Comparison of ENCODE assay signal across 8 mouse cellular contexts in the genomic region with DNA sequence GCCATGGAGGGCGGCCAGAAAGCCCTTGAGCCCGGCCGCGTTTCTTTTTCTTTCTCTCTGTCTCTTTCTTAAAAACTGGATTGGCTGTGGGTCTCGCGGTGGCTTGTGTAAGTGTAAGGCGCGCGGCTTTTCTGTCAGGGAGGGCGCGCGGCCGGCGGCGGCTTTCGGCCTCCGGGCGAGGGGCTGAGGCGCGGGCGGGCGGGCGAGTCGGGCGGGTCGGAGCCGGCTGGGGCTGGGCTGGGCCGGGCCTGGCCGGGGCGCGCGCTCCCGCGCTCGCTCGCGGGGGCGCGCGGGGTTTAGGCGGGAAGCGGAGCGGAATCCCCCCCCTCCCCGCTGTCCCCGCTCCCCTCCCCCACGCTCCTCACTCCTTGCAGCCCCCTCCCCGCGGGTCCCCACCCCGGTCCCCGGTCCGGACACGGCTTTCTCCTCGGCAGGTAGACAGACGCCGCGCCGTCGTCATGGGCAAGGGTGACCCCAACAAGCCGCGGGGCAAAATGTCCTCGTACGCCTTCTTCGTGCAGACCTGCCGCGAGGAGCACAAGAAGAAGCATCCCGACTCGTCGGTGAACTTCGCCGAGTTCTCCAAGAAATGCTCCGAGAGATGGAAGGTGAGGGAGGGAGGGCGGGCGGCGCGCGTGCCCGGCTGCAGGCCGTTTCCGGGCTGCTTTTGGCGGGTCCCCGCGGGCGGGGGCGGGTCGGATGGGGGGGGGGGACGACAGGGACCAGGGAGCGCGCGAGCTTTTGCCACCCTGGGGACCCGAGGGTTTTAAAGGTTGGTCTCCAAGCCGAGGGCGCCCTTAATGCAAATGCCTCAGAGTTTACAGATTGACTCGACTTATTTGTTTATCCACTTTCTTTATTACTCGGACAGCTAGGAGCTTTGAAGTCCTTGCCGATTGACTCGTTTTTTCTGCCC. TPM values are rescaled to one million over a fixed set of nuclear protein-coding genes. Genes with fewer than 3 reads are reported as not detected.
DNase-seq lines count a peak whose midpoint lies in the region; ATAC-seq and TF ChIP-seq lines count a peak whose summit lies in the region.

No protein-coding gene starts in this region.

- H3K27me3 ChIP-seq in E14TG2a.4 (ENCODE audit: insufficient read depth, low read length): no peaks in the 10 kb centered on the region
- H3K27me3 ChIP-seq in limb, embryonic 13.5 days: no peaks in the 10 kb centered on the region
- H3K27me3 ChIP-seq in neural tube, embryonic 11.5 days (ENCODE audit: control insufficient read depth, insufficient read depth, low read length): no peaks in the 10 kb centered on the region

- under 1% methylated on average over 79 of the region's 96 CpGs for WGBS in limb, embryonic 13.5 days
- WGBS in neural tube, embryonic 11.5 days: under 1% methylated on average over 62 of the region's 96 CpGs

- DNase-seq in frontal cortex, postnatal 25 days (ENCODE audit: low spot score in 2 of 2): no peak
- DNase-seq in embryo, embryonic 10 days (ENCODE audit: low spot score): peak; percentile 47
- peak; percentile 21 to 40 for DNase-seq in heart, postnatal 36 days
- DNase-seq in neural tube, embryonic 11.5 days (ENCODE audit: low spot score): peak; percentile 74
- DNase-seq in left cerebral cortex, adult 11 months (ENCODE audit: low spot score): no peak

- intact Hi-C loops in heart, postnatal 36 days (cut with DNase I): loop anchor here (2.0 to 5.0 kb wide), 3 partner anchors 16 to 155 kb away; no protein-coding TSS in a partner anchor

- peak; percentile 42; the same call in 1 of the 2 replicates for ATAC-seq in frontal cortex, adult (ENCODE audit: low TSS enrichment)
- peak; percentile 41; the same call in 1 of the 2 replicates for ATAC-seq in limb, embryonic 13.5 days (ENCODE audit: low FRiP score, low read depth)
- ATAC-seq in neural tube, embryonic 11.5 days (ENCODE audit: insufficient read depth, low FRiP score, low TSS enrichment): peak; percentile 59

- H3K9me3 ChIP-seq in E14TG2a.4 (ENCODE audit: low read length): no peaks in the 10 kb centered on the region
- no peaks in the 10 kb centered on the region for H3K9me3 ChIP-seq in limb, embryonic 13.5 days
- H3K9me3 ChIP-seq in neural tube, embryonic 11.5 days (ENCODE audit: control insufficient read depth, low read length): no peaks in the 10 kb centered on the region

- no peak for TF ChIP-seq CTCF in E14TG2a.4 (conservative IDR thresholded peaks at IDR 0.05; ENCODE audit: low read length)

- H3K4me1 ChIP-seq in E14TG2a.4 (replicated peaks; ENCODE audit: low read depth, low read length): peaks cover 51% of the 10 kb centered on the region
- H3K4me1 ChIP-seq in limb, embryonic 13.5 days: peaks cover 13% of the 10 kb centered on the region
- no peaks in the 10 kb centered on the region for H3K4me1 ChIP-seq in neural tube, embryonic 11.5 days (ENCODE audit: control insufficient read depth, insufficient read depth, low read length)

- peak overlapping the region; percentile 100 for H3K27ac ChIP-seq in limb, embryonic 13.5 days
- peak overlapping the region; percentile 100 for H3K27ac ChIP-seq in neural tube, embryonic 11.5 days (ENCODE audit: low read depth, low read length)

- peak overlapping the region; percentile 92 for H3K4me3 ChIP-seq in E14TG2a.4 (replicated peaks; ENCODE audit: low read length)
- peak overlapping the region; percentile 59 for H3K4me3 ChIP-seq in limb, embryonic 13.5 days
- peak overlapping the region; percentile 94 for H3K4me3 ChIP-seq in neural tube, embryonic 11.5 days (ENCODE audit: low read depth, low read length)

- peaks cover 64% of the 10 kb centered on the region for H3K36me3 ChIP-seq in E14TG2a.4 (ENCODE audit: insufficient read depth, low read length)
- peaks cover 25% of the 10 kb centered on the region for H3K36me3 ChIP-seq in limb, embryonic 13.5 days
- H3K36me3 ChIP-seq in neural tube, embryonic 11.5 days (ENCODE audit: control insufficient read depth, insufficient read depth, low read length): no peaks in the 10 kb centered on the region

- peak overlapping the region; percentile 70 for H3K4me2 ChIP-seq in limb, embryonic 13.5 days (replicated peaks)
- H3K4me2 ChIP-seq in neural tube, embryonic 11.5 days (ENCODE audit: low read depth): peak overlapping the region; percentile 57

- H3K9ac ChIP-seq in limb, embryonic 13.5 days: peak overlapping the region; percentile 96
- H3K9ac ChIP-seq in neural tube, embryonic 11.5 days (ENCODE audit: low read length): peak overlapping the region; percentile 100

RNA-seq across cellular contexts. Expression of a gene that starts 0.7 kb away (rescaled TPM):
- total RNA-seq in heart, postnatal 36 days (2021): 10 to 100 TPM; 13.2 to 22.2 TPM
- 361 and 398 TPM in 2 replicates for polyA plus RNA-seq in limb, embryonic 13.5 days (2015; fragmentation: Nextera tagmentation; extraction: Ambion mirVana)
- polyA plus RNA-seq in neural tube, embryonic 11.5 days (2014; fragmentation: Nextera tagmentation; extraction: Ambion mirVana): 388 and 468 TPM in 2 replicates

RNA-seq across cellular contexts. Expression of a gene that starts 24.7 kb away (rescaled TPM):
- total RNA-seq in heart, postnatal 36 days (2021): 10 to 100 TPM; 13.3 to 17.8 TPM
- polyA plus RNA-seq in limb, embryonic 13.5 days (2015; fragmentation: Nextera tagmentation; extraction: Ambion mirVana): 40.7 and 42.8 TPM in 2 replicates
- 99.4 and 103 TPM in 2 replicates for polyA plus RNA-seq in neural tube, embryonic 11.5 days (2014; fragmentation: Nextera tagmentation; extraction: Ambion mirVana)

RNA-seq across cellular contexts. Expression of a gene that starts 56.7 kb away (rescaled TPM):
- not detected for total RNA-seq in heart, postnatal 36 days (2021)
- polyA plus RNA-seq in limb, embryonic 13.5 days (2015; fragmentation: Nextera tagmentation; extraction: Ambion mirVana): 16.4 and 17.8 TPM in 2 replicates
- polyA plus RNA-seq in neural tube, embryonic 11.5 days (2014; fragmentation: Nextera tagmentation; extraction: Ambion mirVana): 1.5 and 1.9 TPM in 2 replicates

Comparison
In these comparisons a context has a peak if more than half of its experiments do, and no peak if none do; other contexts are left out.
1. DNase-seq: peak in embryo, embryonic 10 days (single experiment), heart, postnatal 36 days (2 of 2) and neural tube, embryonic 11.5 days (single experiment); none in frontal cortex, postnatal 25 days (0 of 2) and left cerebral cortex, adult 11 months (single experiment).
2. Peak in every context shown above with its lines, with median percentiles within 50 percentile points of each other: ATAC-seq and H3K4me3 ChIP-seq.